Mouse (Mus musculus): ENCODE results near the gene Ccdc60. TPM values are rescaled to one million over a fixed set of nuclear protein-coding genes. Genes with fewer than 3 reads are reported as not detected.
"Not testable (repeated sequence)": the region's sequence is repeated elsewhere in the genome, so short reads cannot be mapped to it uniquely, and the experiment has no call there.

Ccdc60 gene
- polyA plus RNA-seq, 1 experiment from 2014 or later: 2.5 TPM

DNA sequence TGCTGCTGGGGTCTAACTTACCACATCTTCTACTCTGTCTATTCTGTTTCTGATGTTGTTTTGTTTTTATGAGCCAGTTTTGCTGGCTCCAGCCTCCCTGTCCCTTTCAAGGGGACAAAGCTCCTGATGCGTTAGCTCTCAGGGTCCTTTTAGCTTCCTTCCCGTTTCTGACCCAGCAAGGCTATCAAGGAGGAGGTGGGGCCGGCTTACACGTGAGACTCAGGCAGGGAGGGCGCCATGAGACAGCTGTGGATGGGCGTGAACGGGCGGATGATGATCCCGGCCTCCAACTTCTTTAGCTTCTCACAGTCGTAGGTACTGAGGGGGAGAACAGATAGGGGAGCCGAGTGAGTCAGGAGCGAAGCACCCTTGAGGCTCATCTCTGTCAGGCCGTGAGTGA is 108.2 kb downstream of the Ccdc60 start:
- ATAC-seq: no peak
- no peaks in the 10 kb centered on the region for H3K27me3 ChIP-seq
- no peaks in the 10 kb centered on the region for H3K9me3 ChIP-seq
- H3K4me1 ChIP-seq (replicated peaks): peaks cover 14% of the 10 kb centered on the region; the same call in 1 of the 2 replicates
- H3K4me3 ChIP-seq (replicated peaks): no peak overlapping the region
- H3K9ac ChIP-seq (replicated peaks): no peak overlapping the region
- WGBS: 31% methylated on average over 13 of the region's 13 CpGs
- H3K27ac ChIP-seq: no peak overlapping the region
- no peaks in the 10 kb centered on the region for H3K36me3 ChIP-seq
- H3K4me2 ChIP-seq (replicated peaks): no peak overlapping the region

DNA sequence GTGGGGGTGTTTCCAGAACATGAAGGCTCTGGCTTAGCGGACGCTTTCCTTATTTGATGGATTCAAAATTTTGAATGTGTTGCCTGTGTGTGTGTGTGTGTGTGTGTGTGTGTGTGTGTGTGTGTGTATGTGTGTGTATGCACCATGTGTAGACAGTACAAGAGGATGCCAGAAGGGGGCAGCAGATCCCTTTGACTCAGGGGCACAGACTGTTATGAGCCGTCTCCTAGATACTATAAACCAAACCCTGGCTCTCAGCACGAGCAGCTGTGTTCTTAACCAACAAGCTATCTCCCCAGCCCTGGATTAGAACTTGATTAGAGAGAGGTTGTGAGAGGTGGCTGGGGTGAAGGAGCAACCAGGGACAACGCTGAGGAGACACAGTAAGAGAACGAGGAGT is 117.1 kb downstream of the Ccdc60 start:
- Histone ChIP-seq H3K27ac (no peak overlapping the region), H3K4me3 (replicated peaks) (no peak overlapping the region), H3K4me2 (replicated peaks) (no peak overlapping the region), H3K36me3 (no peaks in the 10 kb centered on the region), H3K27me3 (0 out of 2 replicates have a peak, but pooled peaks cover 2% of the 10 kb centered on the region), H3K4me1 (replicated peaks) (peaks cover under 1% of the 10 kb centered on the region), H3K9ac (replicated peaks) (no peak overlapping the region), H3K9me3 (0 out of 2 replicates have a peak, but pooled peaks cover 2% of the 10 kb centered on the region)
- 93% methylated on average over 6 of the region's 6 CpGs for WGBS
- ATAC-seq: no peak

DNA sequence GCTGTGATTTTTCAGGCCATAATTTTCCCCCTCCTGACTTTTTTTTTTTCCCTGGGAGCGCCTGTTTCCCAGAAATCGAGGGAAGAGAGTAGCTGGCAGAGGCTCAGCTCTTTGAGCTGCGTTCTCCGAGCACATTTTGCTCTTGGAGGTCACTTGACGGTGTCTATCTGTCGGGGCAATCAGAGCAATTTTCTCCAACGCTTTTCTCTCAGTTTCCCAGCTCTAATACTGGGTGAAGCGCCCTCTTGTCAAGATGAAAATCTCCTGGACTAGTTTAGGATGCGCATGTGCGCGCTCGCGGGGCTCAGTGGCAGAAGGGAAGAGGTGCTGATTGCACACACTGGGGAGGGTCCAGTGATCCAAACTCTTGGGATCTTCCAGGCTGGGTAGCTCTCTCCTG is 121.8 kb downstream of the Ccdc60 start:
- Histone ChIP-seq H3K9ac (replicated peaks) (no peak overlapping the region), H3K27me3 (no peaks in the 10 kb centered on the region), H3K36me3 (no peaks in the 10 kb centered on the region), H3K4me2 (replicated peaks) (no peak overlapping the region), H3K4me1 (replicated peaks) (peaks cover 18% of the 10 kb centered on the region), H3K9me3 (0 out of 2 replicates have a peak, but pooled peaks cover 2% of the 10 kb centered on the region), H3K27ac (peak overlapping the region; percentile 64), H3K4me3 (replicated peaks) (no peak overlapping the region)
- no peak for ATAC-seq
- WGBS: 63% methylated on average over 13 of the region's 13 CpGs

DNA sequence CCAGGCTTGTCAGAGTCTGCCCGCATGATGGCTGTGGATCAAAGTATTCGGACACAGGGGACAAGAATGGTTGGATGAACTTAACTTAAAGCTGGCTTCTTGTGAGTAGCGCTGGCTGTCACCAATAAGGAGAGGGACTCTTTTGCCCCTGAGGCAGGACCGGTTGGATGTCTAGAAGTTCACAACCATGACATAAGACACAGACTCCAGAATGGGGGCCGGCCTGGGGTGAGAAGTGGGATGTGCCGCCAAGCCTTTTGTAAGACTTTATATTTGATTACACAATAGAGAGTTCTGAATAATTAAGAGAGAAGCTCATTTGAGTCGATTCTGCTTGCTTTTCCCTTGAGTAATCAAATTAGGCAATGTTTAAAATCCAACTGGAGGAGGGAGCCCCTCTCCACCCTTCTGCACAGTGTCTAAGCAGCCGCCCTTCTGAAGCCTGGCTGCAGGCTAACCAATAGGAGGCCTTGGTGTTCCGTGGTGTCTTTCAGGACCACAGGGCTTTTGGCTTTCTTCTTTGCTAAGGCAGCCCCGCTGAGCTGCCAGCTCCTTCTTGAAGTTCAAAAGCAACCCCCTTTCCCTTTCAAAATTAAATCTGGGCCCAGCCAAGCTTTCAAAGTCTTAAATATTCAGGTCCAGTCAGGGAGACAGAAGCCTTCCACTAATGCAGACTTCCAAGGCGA is 123.4 kb downstream of the Ccdc60 start:
- no peak overlapping the region for H3K4me2 ChIP-seq (replicated peaks)
- 0 out of 2 replicates have a peak, but pooled peaks cover 2% of the 10 kb centered on the region for H3K9me3 ChIP-seq
- WGBS: 44% methylated on average over 11 of the region's 11 CpGs
- H3K9ac ChIP-seq (replicated peaks): no peak overlapping the region
- H3K4me3 ChIP-seq (replicated peaks): no peak overlapping the region
- ATAC-seq: peak; percentile 83
- no peaks in the 10 kb centered on the region for H3K36me3 ChIP-seq
- peak overlapping the region; percentile 44; the same call in 1 of the 2 replicates for H3K27ac ChIP-seq
- peaks cover 18% of the 10 kb centered on the region for H3K4me1 ChIP-seq (replicated peaks)
- no peaks in the 10 kb centered on the region for H3K27me3 ChIP-seq

DNA sequence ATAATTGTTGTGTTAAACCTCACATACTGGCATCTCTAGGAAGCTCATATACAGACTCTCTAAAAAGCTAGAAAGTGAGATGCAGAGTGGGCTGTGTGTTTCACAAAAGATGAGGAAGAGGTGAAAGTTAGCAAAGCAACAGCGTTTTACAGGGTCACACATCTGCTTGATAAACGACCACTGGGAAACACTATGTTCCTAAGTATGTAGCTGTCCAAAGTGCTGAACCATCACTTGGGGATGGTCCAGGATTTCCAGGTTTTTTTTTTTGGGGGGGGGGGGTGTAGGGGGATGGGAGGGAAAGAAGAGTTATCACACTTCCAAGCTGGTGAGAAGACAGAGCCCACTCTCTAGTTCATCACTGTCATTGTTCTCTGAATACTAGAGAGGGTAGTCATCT is 134.0 kb downstream of the Ccdc60 start:
- no peak overlapping the region for H3K4me3 ChIP-seq (replicated peaks)
- 49% methylated on average over 2 of the region's 2 CpGs for WGBS
- no peaks in the 10 kb centered on the region for H3K27me3 ChIP-seq
- no peaks in the 10 kb centered on the region for H3K9me3 ChIP-seq
- H3K27ac ChIP-seq: no peak overlapping the region
- no peaks in the 10 kb centered on the region for H3K36me3 ChIP-seq
- H3K9ac ChIP-seq (replicated peaks): no peak overlapping the region
- ATAC-seq: no peak
- no peak overlapping the region for H3K4me2 ChIP-seq (replicated peaks)
- no peaks in the 10 kb centered on the region for H3K4me1 ChIP-seq (replicated peaks)

DNA sequence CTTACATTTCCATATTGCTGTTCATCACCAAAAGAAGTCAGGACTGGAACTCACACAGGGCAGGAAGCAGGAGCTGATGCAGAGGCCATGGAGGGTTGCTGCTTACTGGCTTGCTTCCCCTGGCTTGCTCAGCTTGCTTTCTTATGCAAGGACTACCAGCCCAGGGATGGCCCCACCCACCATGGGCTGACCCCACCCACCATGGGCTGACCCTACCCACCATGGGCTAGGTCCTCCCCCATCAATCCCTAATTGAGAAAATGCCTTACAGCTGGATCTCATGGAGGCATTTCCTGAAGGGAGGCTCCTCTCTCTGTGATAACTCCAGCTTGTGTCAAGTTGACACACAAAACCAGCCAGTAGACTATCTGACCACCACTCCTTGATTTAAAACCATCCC is 142.3 kb downstream of the Ccdc60 start:
- H3K36me3 ChIP-seq; H3K9ac ChIP-seq (replicated peaks); H3K27ac ChIP-seq; H3K9me3 ChIP-seq; ATAC-seq; H3K4me1 ChIP-seq (replicated peaks); H3K27me3 ChIP-seq; H3K4me2 ChIP-seq (replicated peaks); H3K4me3 ChIP-seq (replicated peaks): not testable (repeated sequence)

DNA sequence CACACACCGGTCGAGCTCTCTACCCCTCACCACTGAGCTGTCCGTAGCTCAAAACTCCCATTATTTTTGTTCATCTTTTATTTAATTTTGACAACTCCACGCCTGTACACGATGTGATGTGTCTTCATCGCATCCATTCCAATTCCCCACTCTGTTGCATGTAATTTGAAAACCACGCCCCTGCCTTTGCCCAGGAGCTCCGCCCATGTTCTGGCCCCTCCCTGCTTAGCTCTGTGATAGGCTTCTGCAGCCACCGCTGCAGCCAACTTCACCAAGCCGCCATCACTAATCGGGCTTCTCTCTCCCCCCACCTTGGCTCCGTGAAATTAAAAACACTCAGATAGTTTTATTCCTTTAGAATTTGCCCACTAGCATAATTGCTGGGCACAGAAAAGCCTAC is 144.1 kb downstream of the Ccdc60 start:
- H3K27ac ChIP-seq: no peak overlapping the region
- 74% methylated on average over 12 of the region's 12 CpGs for WGBS
- no peaks in the 10 kb centered on the region for H3K36me3 ChIP-seq
- H3K9ac ChIP-seq (replicated peaks): no peak overlapping the region
- ATAC-seq: no peak
- no peak overlapping the region for H3K4me2 ChIP-seq (replicated peaks)
- no peaks in the 10 kb centered on the region for H3K4me1 ChIP-seq (replicated peaks)
- H3K27me3 ChIP-seq: peaks cover 3% of the 10 kb centered on the region; the same call in 1 of the 2 replicates
- no peaks in the 10 kb centered on the region for H3K9me3 ChIP-seq
- no peak overlapping the region for H3K4me3 ChIP-seq (replicated peaks)

DNA sequence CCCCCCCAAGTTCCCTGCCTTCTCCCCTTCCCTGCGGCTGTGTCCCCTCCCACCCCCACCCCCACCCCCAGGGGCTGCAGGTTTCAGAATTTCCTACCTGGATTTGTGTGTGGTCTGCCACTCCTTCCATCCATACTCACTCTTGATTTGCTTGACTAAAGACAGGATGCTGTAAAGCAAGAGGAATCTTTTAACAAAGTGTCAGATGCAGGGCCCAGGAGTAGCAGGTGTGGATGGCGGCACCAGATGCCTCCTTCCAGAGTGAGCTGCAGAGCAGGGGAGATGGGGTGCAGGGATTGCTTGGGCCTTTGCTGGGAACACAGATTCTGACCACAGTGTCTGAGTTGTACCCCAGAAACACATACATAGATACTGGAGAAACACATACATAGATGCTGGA is 148.1 kb downstream of the Ccdc60 start:
- Histone ChIP-seq H3K9ac (replicated peaks) (no peak overlapping the region), H3K27ac (no peak overlapping the region), H3K4me1 (replicated peaks) (no peaks in the 10 kb centered on the region), H3K9me3 (no peaks in the 10 kb centered on the region), H3K4me2 (replicated peaks) (no peak overlapping the region), H3K4me3 (replicated peaks) (no peak overlapping the region), H3K36me3 (no peaks in the 10 kb centered on the region), H3K27me3 (peaks cover 3% of the 10 kb centered on the region; the same call in 1 of the 2 replicates)
- 46% methylated on average over 2 of the region's 2 CpGs for WGBS
- ATAC-seq: no peak

DNA sequence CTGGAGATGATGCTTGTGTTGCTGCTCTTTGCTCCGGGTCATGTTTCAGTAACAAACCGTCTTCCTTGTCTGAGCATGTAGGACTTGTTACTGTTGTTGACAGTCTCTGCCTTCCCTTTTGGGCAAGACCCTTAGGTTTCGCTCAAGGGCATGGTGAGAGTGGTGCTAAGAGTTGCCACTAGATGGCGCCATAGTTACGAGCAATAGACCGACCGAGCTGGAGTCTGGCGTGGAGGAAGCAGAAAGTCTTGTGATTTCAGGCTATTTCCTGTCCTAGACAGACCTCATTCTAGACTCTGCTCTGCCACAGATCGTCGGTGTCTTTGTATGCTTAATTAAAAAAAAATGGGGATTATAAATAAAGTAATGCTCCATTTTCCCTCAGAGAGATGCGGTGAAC is 165.4 kb downstream of the Ccdc60 start:
- no peaks in the 10 kb centered on the region for H3K36me3 ChIP-seq
- 10% methylated on average over 11 of the region's 11 CpGs for WGBS

DNA sequence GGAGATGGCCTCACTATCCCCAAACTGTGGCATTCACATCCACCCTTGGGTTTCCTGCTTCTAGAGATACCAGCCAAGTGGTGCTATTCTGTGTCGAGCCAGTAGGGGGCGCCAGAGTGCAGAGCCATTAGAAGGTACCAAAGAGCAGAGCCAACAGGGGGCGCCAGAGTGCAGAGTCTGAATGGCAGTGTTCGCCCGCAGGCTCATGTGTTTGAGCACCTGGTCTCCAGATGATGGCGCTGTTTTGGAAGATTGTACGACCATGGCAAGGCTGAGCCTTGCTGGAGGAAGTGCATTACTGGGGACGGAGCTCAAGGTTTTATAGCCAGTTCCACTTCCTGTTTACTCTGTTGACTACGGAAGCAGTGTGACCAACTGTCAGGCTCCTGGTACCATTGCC is 172.2 kb downstream of the Ccdc60 start:
- Histone ChIP-seq H3K27ac (no peak overlapping the region), H3K4me3 (replicated peaks) (no peak overlapping the region), H3K4me2 (replicated peaks) (no peak overlapping the region), H3K9ac (replicated peaks) (no peak overlapping the region), H3K9me3 (no peaks in the 10 kb centered on the region), H3K36me3 (no peaks in the 10 kb centered on the region), H3K27me3 (no peaks in the 10 kb centered on the region), H3K4me1 (replicated peaks) (no peaks in the 10 kb centered on the region; the same call in 1 of the 2 replicates)
- no peak for ATAC-seq
- WGBS: 53% methylated on average over 9 of the region's 9 CpGs

More for the DNA sequence above, 165.4 kb downstream of the Ccdc60 start:
- Histone ChIP-seq H3K4me1 (replicated peaks) (0 out of 2 replicates have a peak, but pooled peaks cover 6% of the 10 kb centered on the region), H3K4me2 (replicated peaks) (no peak overlapping the region), H3K27me3 (0 out of 2 replicates have a peak, but pooled peaks cover 5% of the 10 kb centered on the region), H3K9me3 (no peaks in the 10 kb centered on the region), H3K9ac (replicated peaks) (no peak overlapping the region), H3K27ac (no peak overlapping the region), H3K4me3 (replicated peaks) (no peak overlapping the region)
- peak; percentile 67; the same call in 1 of the 2 replicates for ATAC-seq

DNA sequence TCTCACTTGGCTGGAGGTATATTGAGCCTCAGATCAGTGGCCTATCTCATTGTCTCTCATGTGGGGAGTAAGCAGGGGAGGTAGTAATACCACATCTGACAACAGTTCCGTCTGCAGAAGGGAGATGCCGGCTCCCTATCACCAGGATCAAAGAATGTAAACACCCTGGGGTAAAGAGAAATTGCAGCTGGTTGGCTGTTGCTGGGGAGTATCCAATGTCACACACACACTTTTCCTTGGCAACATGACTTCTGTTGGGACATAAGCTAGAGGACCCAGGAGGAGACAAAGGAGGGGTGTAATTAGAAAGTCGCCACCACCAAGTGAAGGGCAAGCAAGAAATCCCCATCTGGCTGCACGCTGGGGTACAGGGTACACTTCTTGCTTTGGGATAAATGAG is 172.7 kb downstream of the Ccdc60 start:
- WGBS: 69% methylated on average over 4 of the region's 4 CpGs
- H3K4me2 ChIP-seq (replicated peaks): no peak overlapping the region
- H3K27ac ChIP-seq: no peak overlapping the region
- no peaks in the 10 kb centered on the region for H3K36me3 ChIP-seq
- H3K27me3 ChIP-seq: no peaks in the 10 kb centered on the region
- H3K4me3 ChIP-seq (replicated peaks): no peak overlapping the region
- no peaks in the 10 kb centered on the region; the same call in 1 of the 2 replicates for H3K4me1 ChIP-seq (replicated peaks)
- H3K9ac ChIP-seq (replicated peaks): no peak overlapping the region
- no peak for ATAC-seq
- no peaks in the 10 kb centered on the region for H3K9me3 ChIP-seq

DNA sequence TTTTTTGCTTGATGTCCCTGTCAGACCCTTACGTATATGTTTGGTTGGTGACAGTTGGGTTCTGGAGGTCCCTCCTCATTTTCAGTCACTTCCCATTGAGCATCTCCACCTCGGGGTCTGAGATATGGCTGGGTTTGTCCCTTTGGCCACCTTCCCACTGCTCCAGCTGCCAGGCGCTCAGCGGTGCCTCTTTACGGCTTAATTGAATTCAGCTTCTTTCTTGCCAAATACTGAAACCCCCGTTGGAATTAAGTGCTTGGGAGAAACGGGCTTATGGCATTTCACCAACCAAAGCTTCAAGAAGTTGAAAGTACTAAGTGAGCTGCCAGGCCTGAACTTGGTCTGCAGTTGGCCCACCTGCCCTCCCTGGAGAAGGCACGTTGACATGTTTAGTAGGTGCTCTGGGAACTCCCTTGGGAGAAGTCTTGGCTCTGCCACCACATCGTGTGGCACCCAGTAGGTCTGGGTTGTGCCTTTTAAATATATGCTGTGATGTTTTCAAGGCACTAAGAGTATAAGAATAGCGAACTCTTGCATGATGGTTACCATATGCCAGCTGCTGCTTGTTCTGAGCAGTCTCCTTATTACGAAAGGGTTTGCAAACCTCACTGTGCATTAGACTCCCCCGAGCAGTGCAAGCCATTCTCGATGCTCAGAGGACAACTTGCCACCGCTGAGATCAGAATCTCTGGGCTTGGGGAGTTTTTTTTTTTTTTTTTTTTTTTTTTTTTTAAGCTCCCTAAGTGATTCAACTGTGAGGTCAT is 173.5 kb downstream of the Ccdc60 start:
- H3K4me3 ChIP-seq (replicated peaks): no peak overlapping the region
- no peak overlapping the region for H3K4me2 ChIP-seq (replicated peaks)
- H3K9me3 ChIP-seq: no peaks in the 10 kb centered on the region
- H3K9ac ChIP-seq (replicated peaks): no peak overlapping the region
- no peaks in the 10 kb centered on the region for H3K36me3 ChIP-seq
- no peak for ATAC-seq
- H3K27ac ChIP-seq: no peak overlapping the region
- no peaks in the 10 kb centered on the region for H3K27me3 ChIP-seq
- no peaks in the 10 kb centered on the region; the same call in 1 of the 2 replicates for H3K4me1 ChIP-seq (replicated peaks)
- WGBS: 73% methylated on average over 14 of the region's 14 CpGs
